Mouse (Mus musculus) hindbrain, embryonic 14.5 days (tissue): ENCODE results near the gene Ly6g6d. TPM values are rescaled to one million over a fixed set of nuclear protein-coding genes. Genes with fewer than 3 reads are reported as not detected.

Source experiments
- ATAC-seq: fragments of 200-750 bp; cut with Nextera tagmentation; 2 replicates; pipeline ENCODE4 v1.8.0; 2017; ENCODE audit warnings: moderate number of reproducible peaks, mild to moderate bottlenecking, moderate TSS enrichment, moderate library complexity; ENCODE audit not compliant: low FRiP score
- DNase-seq: peaks from one replicate; pipeline ENCODE4 v3.0.0-alpha.2; 2015; ENCODE audit warnings: low spot score
- H3K27ac ChIP-seq: fragments of 300-500 bp; sonication (generic); 2 replicates; pipeline ENCODE4 v1.5.1; 2014; ENCODE audit warnings: mild to moderate bottlenecking, moderate library complexity
- H3K27me3 ChIP-seq: fragments of 300-500 bp; sonication (generic); 2 replicates; pipeline ENCODE4 v1.6.1; 2014; ENCODE audit warnings: mild to moderate bottlenecking, low read length, mixed read lengths; ENCODE audit not compliant: control insufficient read depth, insufficient read depth
- H3K36me3 ChIP-seq: fragments of 300-500 bp; sonication (generic); replicated peaks from 2 replicates; pipeline ENCODE4 v1.6.1; 2014; ENCODE audit not compliant: control insufficient read depth, insufficient read depth
- H3K4me1 ChIP-seq: fragments of 300-500 bp; sonication (generic); replicated peaks from 2 replicates; pipeline ENCODE4 v1.6.1; 2014; ENCODE audit warnings: antibody characterized with exemption, low read length, mixed read lengths; ENCODE audit not compliant: control insufficient read depth, insufficient read depth
- H3K4me2 ChIP-seq: fragments of 300-500 bp; sonication (generic); replicated peaks from 2 replicates; pipeline ENCODE4 v1.6.1; 2014; ENCODE audit warnings: mild to moderate bottlenecking, moderate library complexity
- H3K4me3 ChIP-seq: fragments of 300-500 bp; sonication (generic); replicated peaks from 2 replicates; pipeline ENCODE4 v1.5.1; 2014; ENCODE audit warnings: mild to moderate bottlenecking, low read length
- H3K9ac ChIP-seq: fragments of 300-500 bp; sonication (generic); 2 replicates; pipeline ENCODE4 v1.6.1; 2014
- H3K9me3 ChIP-seq: fragments of 300-500 bp; sonication (generic); 2 replicates; pipeline ENCODE4 v1.6.1; 2016; ENCODE audit warnings: low read length; ENCODE audit not compliant: control insufficient read depth
- WGBS: fragments of 180-500 bp; shearing (Covaris S2); extraction: QIAGEN DNeasy Blood & Tissue Kit; methylation state at CpG from one replicate; pipeline ENCODE4 v1.1.7; 2014; 5-methylcytosine and 5-hydroxymethylcytosine counted together
- polyA plus RNA-seq: library from polyadenylated mRNA; unstranded; fragments of >200 nt; fragmentation: Nextera tagmentation; extraction: Ambion mirVana; gene quantifications from 2 replicates; pipeline ENCODE4 v1.2.1, GENCODE M21; 2014

The Ly6g6d gene
- polyA plus RNA-seq, 1 experiment from 2014 or later = 0.94 TPM

- peak; percentile 98 for ATAC-seq
- H3K4me1 ChIP-seq = peaks cover 10% of the 10 kb centered on the region
- peaks cover 27% of the 10 kb centered on the region for H3K36me3 ChIP-seq
Observed at GRCm38 (mm10) chr17:35088825-35089644, 11.2 kb upstream of the Ly6g6d start, which contains the start of gene Abhd16a. Gene Abhd16a, plus strand, starts transcription at chr17:35089263.

GRCm38 (mm10) chr17:35088151-35088550 is 10.3 kb upstream of the Ly6g6d start:
- H3K4me3 ChIP-seq = no peak overlapping the region
- H3K36me3 ChIP-seq = peaks cover 18% of the 10 kb centered on the region
- no peaks in the 10 kb centered on the region for H3K9me3 ChIP-seq
- 57% methylated on average over 2 of the region's 2 CpGs for WGBS
- no peak overlapping the region for H3K4me2 ChIP-seq
- no peaks in the 10 kb centered on the region for H3K27me3 ChIP-seq
- ATAC-seq (no peak), DNase-seq (no peak)
- peaks cover 10% of the 10 kb centered on the region for H3K4me1 ChIP-seq
- no peak overlapping the region for H3K27ac ChIP-seq
- H3K9ac ChIP-seq = no peak overlapping the region

More at GRCm38 (mm10) chr17:35088825-35089644, 11.2 kb upstream of the Ly6g6d start, which contains the start of gene Abhd16a:
- no peaks in the 10 kb centered on the region for H3K27me3 ChIP-seq
- peak within 1 kb of the TSS; percentile 94 for H3K27ac ChIP-seq
- no peaks in the 10 kb centered on the region for H3K9me3 ChIP-seq
- 4% methylated on average over 62 of the region's 67 CpGs for WGBS
- peak; percentile 93 for DNase-seq
- peak within 1 kb of the TSS; percentile 56 for H3K4me2 ChIP-seq
- peak within 1 kb of the TSS; percentile 47 for H3K4me3 ChIP-seq
- H3K9ac ChIP-seq = peak within 1 kb of the TSS; percentile 78

- H3K4me3 ChIP-seq = no peak within 1 kb of the TSS
- no peaks in the 10 kb centered on the region for H3K9me3 ChIP-seq
- no peak within 1 kb of the TSS for H3K4me2 ChIP-seq
- ATAC-seq = no peak
- WGBS = 85% methylated on average over 7 of the region's 7 CpGs
- no peak within 1 kb of the TSS for H3K9ac ChIP-seq
- H3K36me3 ChIP-seq = no peaks in the 10 kb centered on the region
- H3K27ac ChIP-seq = no peak within 1 kb of the TSS
- H3K27me3 ChIP-seq = no peaks in the 10 kb centered on the region
- H3K4me1 ChIP-seq = peaks cover 7% of the 10 kb centered on the region
- DNase-seq = no peak
Observed at GRCm38 (mm10) chr17:35085208-35085865, 7.5 kb upstream of the Ly6g6d start, which contains the start of gene Ly6g6f. Gene Ly6g6f, minus strand, starts transcription at chr17:35085610.

GRCm38 (mm10) chr17:35083929-35084497 is 6.1 kb upstream of the Ly6g6d start:
- no peak overlapping the region for H3K9ac ChIP-seq
- 77% methylated on average over 3 of the region's 3 CpGs for WGBS
- H3K4me3 ChIP-seq = no peak overlapping the region
- no peak overlapping the region for H3K27ac ChIP-seq
- H3K4me2 ChIP-seq = no peak overlapping the region
- DNase-seq = no peak
- no peaks in the 10 kb centered on the region for H3K4me1 ChIP-seq
- no peaks in the 10 kb centered on the region for H3K27me3 ChIP-seq
- ATAC-seq = no peak
- no peaks in the 10 kb centered on the region for H3K9me3 ChIP-seq
- H3K36me3 ChIP-seq = no peaks in the 10 kb centered on the region

GRCm38 (mm10) chr17:35082841-35083576 is 5.1 kb upstream of the Ly6g6d start:
- Histone ChIP-seq H3K4me3 (no peak overlapping the region), H3K9ac (no peak overlapping the region), H3K27me3 (no peaks in the 10 kb centered on the region), H3K9me3 (no peaks in the 10 kb centered on the region), H3K36me3 (no peaks in the 10 kb centered on the region), H3K4me1 (no peaks in the 10 kb centered on the region), H3K27ac (no peak overlapping the region), H3K4me2 (no peak overlapping the region)
- ATAC-seq (no peak), DNase-seq (no peak)
- WGBS = 86% methylated on average over 16 of the region's 16 CpGs

GRCm38 (mm10) chr17:35080710-35081109 is 2.8 kb upstream of the Ly6g6d start:
- H3K9ac ChIP-seq = peak overlapping the region; percentile 11; the same call in 1 of the 2 replicates
- no peak overlapping the region for H3K27ac ChIP-seq
- no peaks in the 10 kb centered on the region for H3K36me3 ChIP-seq
- WGBS = 66% methylated on average over 4 of the region's 4 CpGs
- no peak for ATAC-seq
- no peaks in the 10 kb centered on the region for H3K27me3 ChIP-seq
- no peak overlapping the region for H3K4me3 ChIP-seq
- H3K4me2 ChIP-seq = no peak overlapping the region
- DNase-seq = no peak
- 0 out of 2 replicates have a peak, but pooled peaks cover 5% of the 10 kb centered on the region for H3K4me1 ChIP-seq
- no peaks in the 10 kb centered on the region for H3K9me3 ChIP-seq

- H3K9ac ChIP-seq = no peak overlapping the region
- 0 out of 2 replicates have a peak, but pooled peaks cover 5% of the 10 kb centered on the region for H3K4me1 ChIP-seq
- H3K4me3 ChIP-seq = no peak overlapping the region
- H3K36me3 ChIP-seq = no peaks in the 10 kb centered on the region
- no peaks in the 10 kb centered on the region for H3K27me3 ChIP-seq
- H3K9me3 ChIP-seq = no peaks in the 10 kb centered on the region
- H3K4me2 ChIP-seq = no peak overlapping the region
- no peak overlapping the region for H3K27ac ChIP-seq
- DNase-seq = no peak
- 72% methylated on average over 6 of the region's 6 CpGs for whole genome bisulfite sequencing
- ATAC-seq = no peak
Observed at GRCm38 (mm10) chr17:35080248-35080647, 2.4 kb upstream of the Ly6g6d start.

- Histone ChIP-seq H3K27me3 (no peaks in the 10 kb centered on the region), H3K4me1 (0 out of 2 replicates have a peak, but pooled peaks cover 5% of the 10 kb centered on the region), H3K9me3 (no peaks in the 10 kb centered on the region), H3K27ac (no peak overlapping the region), H3K36me3 (no peaks in the 10 kb centered on the region), H3K9ac (no peak overlapping the region), H3K4me2 (no peak overlapping the region), H3K4me3 (no peak overlapping the region)
- whole genome bisulfite sequencing = 70% methylated on average over 9 of the region's 9 CpGs
- ATAC-seq (no peak), DNase-seq (no peak)
Observed at GRCm38 (mm10) chr17:35079778-35080177, 1.9 kb upstream of the Ly6g6d start.
